Mouse (Mus musculus): ENCODE data around the gene Adcy10.

The Adcy10 gene

DNA sequence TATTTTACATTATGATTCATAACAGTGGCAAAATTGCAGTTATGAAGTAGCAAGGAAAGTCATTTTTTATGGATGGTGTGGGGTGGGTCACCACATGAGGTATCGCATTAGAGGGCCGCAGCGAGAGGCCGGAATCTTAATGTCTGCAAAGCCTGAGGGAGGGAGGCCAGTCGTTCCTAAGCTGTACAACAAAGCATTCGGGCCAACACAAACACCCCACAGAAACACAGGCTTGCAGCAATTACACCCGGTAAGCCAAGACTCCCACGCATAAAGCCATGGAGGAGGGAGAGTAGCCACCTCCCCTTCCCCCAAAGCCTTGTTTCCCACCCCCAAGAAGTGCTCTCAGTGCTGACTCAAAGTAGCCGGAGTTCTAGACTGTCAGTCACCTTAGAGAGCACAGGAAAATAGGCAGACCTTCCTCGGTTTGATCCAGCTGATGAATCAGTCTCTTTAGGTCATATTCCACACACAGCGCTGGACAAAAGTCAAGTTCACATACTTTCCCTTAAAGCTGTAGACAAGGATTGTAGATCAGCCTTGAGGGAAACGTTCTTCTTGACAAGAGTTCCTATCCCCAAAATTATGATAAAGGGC, 51.2 kb downstream of the Adcy10 start:
- DNase-seq = no peak

- DNase-seq = no peak
These were observed 52.3 kb downstream of the Adcy10 start for GRCm38 (mm10) chr1:165537241-165537807.

DNA sequence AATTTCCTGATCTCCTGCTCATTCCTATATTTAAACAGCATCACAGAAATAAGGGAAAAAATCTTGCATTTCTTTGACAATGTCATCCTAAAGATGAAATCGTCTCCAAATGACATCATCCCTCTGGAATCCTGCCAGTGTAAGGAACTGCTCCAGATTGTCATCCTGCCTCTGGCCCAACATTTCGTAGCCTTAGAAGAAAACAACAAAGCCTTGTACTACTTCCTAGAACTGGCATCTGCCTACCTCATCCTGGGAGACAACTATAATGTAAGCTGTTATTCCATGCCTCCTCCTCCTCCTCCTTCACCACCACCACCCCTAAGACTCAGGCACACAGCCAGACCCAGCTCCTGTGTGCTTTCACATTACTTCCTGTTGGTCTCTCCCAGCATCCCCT, 71.7 kb downstream of the Adcy10 start:
- DNase-seq = no peak

- DNase-seq = peak; percentile 82
These were observed 74.1 kb downstream of the Adcy10 start for GRCm38 (mm10) chr1:165559073-165559472.

GRCm38 (mm10) chr1:165565283-165565682, 80.3 kb downstream of the Adcy10 start:
- DNase-seq = no peak

DNA sequence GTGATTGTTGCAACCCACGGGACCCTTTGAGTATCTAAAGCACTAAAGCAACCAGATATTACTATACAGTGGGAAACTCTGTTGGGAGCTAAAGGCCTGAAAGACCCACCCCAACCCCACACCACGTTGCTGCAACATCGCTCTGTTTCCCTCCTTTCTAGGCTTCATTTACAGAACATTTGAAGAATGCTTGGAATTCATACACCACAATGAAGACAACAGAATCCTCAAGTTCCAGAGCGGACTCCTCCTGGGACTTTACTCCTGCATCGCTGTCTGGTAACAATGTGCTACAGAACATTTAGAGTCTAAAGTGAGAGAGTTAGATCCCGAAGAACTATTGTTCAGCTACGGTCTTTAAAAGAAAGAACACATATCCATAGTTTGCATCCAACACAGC, 82.5 kb downstream of the Adcy10 start:
- no peak for DNase-seq

DNA sequence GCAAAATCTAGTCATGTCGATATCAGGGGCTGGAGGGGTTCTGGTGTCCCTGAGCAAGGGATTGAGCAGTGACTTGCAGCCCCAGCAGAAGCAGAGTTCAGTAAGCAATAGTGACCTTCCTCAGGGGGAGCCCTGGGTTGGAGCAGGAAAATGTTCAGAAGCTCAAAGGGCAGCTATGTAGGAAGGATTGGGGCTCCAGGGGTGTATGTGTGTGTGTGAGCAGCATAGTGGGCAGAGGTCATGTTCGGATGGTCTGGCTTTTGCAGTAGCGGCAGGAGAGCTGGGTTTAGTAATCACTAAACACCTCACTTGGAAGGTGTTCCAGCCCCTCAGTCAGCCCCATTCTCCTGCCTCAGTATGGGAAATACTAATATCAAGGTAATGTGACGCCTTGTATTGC, 91.0 kb downstream of the Adcy10 start:
- no peak for DNase-seq

- no peak for DNase-seq
These were observed 91.6 kb downstream of the Adcy10 start for GRCm38 (mm10) chr1:165576459-165577112.

DNA sequence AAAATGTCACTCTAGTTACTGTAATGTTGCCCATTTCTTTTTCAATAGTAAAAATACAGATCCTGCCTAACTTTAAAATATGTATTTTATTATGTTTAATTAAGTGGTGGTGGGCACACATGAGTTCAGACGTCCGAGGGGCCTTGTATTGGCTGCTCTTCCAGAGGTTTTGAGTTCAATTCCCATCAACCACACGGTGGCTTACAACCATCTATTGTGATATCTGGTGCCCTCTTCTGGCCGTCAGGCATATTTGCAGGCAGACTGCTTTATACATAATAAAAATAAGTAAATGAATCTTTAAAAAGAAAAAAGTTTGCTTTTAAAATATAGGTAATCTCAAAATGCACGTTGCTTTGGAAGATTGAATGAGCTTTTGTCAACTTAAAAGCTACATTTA, 94.3 kb downstream of the Adcy10 start:
- no peak for DNase-seq

GRCm38 (mm10) chr1:165581255-165581654, 96.3 kb downstream of the Adcy10 start:
- DNase-seq = no peak

GRCm38 (mm10) chr1:165583529-165584184, 98.7 kb downstream of the Adcy10 start:
- peak; percentile 87 for DNase-seq

- DNase-seq = no peak
These were observed 100.6 kb downstream of the Adcy10 start for GRCm38 (mm10) chr1:165585389-165586104.

DNA sequence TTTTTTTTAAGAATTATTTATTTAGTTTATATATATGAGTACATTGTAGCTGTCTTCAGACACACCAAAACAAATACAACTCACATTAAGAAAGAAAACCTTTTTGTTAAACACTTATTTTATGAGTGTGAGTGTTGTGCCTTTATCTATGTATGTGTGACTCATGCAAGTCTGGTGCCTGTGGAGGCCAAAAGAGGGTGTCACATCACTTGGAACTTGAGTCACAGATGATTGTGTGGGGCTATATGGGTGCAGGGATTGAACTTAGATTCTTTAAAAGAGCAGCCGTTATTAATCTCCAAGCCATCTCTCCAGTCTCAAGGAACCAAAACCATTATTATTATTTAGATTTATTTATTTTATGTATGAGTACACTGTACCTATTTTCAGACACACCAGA, 101.4 kb downstream of the Adcy10 start:
- no peak for DNase-seq

DNA sequence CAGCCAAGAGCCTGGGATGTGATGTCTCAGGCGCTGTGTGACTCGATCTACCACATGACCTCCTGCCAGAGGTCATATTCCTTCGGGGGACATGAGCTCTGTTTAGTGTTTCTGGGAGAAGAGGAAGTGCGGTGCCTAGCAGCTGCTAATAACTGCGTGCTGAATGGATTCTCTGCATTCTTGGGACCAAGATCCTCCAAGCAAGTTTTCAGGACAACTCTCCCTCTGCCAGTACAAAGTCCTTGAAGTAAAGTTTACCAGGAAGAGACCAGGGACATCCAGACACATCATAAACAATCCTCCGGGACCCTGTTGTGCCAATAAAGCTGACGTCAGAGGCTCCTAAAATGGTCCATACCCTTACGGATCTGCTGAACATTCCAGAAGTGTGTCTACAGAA, 102.9 kb downstream of the Adcy10 start:
- no peak for DNase-seq

- DNase-seq = no peak
These were observed 104.5 kb downstream of the Adcy10 start for GRCm38 (mm10) chr1:165589280-165590048.

GRCm38 (mm10) chr1:165590760-165591159, 105.8 kb downstream of the Adcy10 start:
- DNase-seq = no peak

- DNase-seq = no peak
These were observed 107.5 kb downstream of the Adcy10 start for GRCm38 (mm10) chr1:165592295-165593082.

DNA sequence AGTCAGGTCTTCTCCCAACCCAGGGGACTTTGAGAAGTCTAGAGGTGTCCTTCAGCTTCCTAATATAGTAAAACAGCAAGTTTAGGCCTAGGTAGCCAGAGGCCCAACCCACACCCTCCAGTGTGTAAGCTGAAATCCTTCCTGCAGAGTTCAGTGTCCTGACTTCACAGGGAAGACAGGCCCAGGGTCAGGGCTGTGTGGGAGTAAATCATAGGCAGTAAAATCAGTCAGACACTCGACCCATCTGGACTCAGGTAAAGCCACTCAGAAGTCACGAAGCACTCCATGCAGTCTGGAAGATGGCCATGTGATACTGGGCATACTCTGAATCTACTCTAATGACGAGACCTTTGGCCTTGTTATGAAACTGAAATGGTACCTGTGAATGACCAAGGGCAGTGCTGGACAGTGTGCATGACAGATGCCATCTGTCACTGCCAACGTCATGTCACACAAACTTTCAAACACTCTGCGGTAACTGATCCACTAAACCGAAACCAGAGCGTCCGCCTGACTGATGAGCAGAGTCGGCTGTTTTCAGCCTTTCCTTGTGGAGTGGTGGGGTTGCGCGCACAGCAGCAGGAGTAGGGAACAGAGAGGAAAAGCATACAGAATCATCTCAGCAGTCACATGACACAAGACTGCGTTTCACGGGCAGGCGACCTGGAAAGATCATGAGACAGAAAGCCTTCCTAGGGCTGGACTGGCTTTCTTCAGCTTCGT, 109.9 kb downstream of the Adcy10 start:
- no peak for DNase-seq

GRCm38 (mm10) chr1:165601775-165602280, 116.8 kb downstream of the Adcy10 start:
- no peak for DNase-seq

DNA sequence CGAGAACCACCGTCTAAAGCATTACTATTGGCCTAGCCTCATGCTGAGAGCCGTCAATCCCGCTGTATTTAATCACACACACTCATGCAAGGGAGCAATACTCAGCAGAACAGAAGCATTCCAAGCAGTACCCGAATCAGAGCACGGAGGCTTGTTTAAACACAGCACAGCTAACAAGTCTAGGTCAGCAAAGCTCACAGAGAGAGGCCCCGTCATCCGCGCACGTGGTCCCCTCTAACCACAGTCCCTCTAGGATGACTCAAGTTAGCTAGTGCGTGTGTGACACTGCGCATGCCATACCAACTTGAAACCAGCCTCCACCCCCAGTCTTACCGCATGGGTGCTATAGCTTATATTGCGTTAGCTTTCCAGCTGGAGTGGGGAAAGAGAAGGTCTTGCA, 118.2 kb downstream of the Adcy10 start:
- no peak for DNase-seq

- DNase-seq = no peak
These were observed 119.2 kb downstream of the Adcy10 start for GRCm38 (mm10) chr1:165604203-165604602.
